Mouse (Mus musculus) Muller cell, postnatal 12 days (primary cell): ENCODE measurements around the gene Ccdc148.

Experiments
- DNase-seq: peaks from one replicate; pipeline ENCODE4 v3.0.0-alpha.2; 2015; ENCODE audit errors: inconsistent ontology term

Ccdc148 gene

DNA sequence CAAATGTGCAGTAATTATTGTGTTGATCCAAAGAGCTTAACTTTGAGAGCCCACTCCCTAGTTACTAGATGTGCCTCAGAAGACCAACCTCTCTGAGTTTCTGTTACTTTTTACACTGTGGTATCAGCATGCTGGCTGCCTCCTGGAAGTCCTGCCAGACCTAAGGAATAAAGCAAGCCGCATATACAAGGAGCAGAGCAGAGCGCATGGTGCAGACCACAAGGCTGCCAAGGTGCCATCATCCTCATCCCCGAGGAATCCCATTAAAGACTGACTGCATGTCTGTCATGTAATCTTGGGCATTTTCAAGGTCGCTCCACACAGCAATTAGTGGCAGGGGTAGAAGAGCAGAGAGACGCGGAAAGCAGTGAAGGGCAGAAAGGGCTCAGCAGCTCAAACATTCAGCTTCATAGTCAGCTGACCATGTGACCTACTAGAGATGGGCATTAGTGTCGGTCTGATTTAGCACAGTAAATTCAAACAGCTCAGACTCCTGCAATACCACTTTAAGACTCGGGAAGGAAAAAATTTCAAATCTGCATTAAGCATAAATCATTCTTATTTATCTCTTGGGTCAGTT lies 110.1 kb downstream of the Ccdc148 start:
- DNase-seq, result peak; percentile 25

DNA sequence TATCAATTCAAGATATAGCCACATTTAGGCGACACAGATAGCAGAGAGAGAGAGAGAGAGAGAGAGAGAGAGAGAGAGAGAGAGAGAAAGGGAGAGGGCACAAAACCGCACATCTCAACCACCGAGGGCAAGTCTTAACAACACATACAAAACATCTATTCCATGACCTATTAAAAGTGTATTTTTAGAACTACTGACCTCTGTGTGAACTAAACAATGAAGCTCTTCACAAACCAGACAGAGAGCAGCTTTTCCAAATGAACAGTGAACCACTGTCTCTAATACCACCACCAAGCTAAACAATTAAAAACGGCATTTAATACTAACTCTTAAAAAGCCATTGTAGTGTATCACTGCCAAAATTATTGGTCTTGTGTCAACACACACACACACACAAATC lies 110.8 kb downstream of the Ccdc148 start:
- DNase-seq, result peak; percentile 72

DNA sequence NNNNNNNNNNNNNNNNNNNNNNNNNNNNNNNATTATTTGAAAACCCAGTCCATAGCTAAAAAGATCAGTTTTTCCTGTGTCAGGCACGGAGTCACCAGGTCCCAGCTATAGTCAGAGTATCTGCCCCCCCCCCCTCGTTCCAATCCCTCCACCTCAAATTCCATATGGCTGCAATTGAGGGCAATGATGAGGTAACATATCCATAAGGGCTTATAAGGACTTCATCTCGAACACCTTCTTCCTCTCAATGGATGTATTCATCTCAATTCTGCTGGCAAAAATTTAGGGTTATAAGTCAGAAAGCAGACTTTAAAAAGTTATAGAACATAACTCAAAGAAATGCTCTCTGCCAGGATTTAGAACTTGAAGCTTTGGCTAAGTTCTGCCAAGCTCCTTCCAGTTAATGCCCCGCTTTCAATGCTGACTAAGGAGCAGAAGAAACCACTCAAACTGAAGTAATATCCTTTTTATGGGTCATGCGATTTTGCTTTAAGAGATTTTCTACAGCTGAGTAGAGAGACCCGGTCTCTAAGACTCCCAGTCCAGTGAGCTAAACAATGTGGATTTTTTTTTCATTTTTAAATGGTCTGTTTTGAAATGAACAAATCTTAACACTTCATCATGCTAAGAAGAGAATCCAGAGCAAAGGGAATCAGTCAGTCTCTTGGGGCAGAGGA lies 111.6 kb downstream of the Ccdc148 start:
- peak; percentile 40 for DNase-seq

DNA sequence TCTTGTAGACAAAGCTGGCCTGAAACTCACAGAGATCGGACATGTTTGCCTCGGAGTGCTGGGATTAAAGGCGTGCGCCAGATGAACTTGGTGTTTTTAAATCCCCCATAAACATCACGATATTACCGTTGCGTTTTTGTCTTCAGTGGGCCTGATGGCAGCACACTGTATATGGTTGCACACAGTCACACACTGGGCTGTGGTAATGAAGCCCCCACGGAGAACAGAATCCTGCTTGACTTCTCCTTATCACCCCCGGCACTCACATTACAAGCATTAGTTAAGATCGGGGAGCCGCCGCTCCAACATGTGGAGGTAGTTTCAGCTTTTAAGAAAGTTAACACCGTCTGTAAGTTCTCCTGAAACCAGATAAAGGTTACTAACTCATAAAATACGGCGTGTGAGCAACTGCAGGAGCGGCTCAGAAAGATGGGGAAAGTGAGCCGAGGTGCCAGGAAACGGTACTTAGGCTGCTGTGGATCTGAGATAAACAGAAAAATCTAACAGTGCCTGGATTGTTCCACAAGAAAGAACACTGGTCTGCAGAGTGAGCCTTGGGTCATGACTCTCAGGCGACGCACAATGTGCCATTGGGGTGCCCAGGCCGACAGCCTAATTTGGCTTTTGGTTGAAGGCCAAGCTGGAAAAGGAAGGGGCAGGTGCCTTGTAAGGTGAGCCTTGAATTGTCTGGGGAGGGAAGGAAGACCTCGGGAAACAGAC lies 117.0 kb downstream of the Ccdc148 start:
- no peak for DNase-seq

DNA sequence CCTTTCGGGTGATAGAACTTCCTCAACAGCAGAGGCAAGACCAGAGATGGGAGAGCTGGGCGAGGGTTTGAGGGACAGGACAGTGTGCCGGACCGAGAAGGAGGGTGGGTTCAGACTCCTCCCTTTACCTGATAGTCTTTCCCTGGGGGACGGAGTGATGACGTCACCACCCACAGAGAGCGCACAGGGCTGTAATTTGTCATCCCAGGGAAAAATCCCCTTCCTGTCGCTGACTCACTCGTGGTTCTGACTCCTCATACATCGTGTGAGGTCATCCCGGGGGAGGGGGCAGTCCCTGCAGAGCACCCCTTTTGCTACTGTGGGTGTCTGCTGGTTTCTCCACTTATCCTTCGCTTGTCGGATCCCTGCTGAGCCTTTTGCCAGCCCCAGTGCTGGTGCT lies 117.9 kb downstream of the Ccdc148 start:
- peak; percentile 46 for DNase-seq

DNA sequence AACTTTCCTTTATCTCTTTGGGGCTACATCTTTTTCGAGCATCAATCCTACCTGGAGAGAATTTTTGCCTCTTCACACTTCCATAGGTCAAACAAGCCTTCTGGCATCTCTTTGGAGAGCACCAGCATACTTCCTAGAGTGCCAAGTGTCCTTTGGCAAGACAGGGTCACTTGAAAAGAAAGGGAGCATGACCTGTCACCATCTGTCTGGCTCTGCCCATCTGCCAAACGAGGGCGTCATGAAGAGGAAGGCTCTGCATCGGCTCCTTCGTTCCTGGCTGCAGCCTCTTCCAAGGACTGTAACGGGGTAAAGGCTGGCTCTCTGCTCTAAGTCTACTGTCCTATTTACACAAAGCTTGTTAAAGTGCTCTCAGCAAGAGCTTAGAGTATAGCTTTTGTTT lies 124.0 kb downstream of the Ccdc148 start:
- no peak for DNase-seq

DNA sequence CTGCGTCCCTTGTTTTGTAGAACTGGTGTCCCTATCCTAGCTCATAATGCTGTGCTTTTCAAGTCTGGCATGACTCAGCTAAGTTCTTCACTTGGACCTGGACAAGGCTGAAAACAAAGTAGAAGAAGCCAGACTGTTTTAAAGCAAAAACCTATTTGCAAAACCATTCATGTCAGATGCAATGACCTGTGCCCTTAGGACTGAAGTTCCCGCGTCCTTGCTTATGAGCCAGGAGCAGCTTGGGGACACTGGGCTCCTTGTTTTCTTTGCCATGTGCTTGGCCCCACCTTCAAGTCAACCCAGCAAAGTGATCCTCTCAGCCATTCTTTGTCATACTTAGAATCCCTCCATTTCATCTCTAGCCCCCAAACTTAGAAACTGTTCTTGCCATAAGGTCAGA lies 125.3 kb downstream of the Ccdc148 start:
- DNase-seq, result no peak

DNA sequence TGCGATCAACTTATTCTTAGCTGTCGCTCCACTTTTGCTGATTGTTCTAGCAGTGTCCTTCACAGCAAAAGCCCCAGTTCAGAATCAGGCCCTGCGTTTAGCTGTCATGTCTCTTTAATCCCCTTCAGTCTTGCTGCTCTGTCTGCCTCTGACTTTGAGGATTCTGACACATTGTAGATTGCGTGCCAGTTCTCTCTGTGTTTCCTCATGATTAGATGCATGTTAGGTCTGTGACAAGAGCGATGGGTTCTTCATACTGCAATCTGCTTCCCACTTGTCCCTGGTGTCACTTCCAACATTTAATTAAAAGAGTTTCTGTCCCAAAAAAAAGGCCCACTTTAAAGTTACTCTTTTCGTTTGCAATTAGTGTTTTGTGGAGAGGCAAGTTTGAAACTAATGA lies 126.2 kb downstream of the Ccdc148 start:
- no peak for DNase-seq

DNA sequence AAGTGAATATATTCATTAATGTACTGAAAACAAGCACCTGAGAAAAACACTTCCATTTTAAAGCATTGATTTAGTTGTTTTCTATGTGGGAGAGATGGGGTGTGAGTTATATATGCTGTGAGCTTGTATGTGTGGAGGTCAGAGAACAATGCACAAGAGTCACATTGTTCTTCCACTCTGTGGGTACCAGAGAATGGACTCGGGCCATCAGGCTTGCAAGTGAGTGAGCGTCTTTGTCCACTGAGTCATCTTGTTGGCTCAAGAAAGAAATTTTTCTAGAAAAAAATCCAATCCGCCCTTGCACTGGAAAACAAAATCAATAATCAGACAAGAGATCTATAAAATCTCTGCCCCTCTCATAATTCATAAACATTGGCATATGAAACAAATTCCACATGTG lies 135.9 kb downstream of the Ccdc148 start:
- peak; percentile 75 for DNase-seq

DNA sequence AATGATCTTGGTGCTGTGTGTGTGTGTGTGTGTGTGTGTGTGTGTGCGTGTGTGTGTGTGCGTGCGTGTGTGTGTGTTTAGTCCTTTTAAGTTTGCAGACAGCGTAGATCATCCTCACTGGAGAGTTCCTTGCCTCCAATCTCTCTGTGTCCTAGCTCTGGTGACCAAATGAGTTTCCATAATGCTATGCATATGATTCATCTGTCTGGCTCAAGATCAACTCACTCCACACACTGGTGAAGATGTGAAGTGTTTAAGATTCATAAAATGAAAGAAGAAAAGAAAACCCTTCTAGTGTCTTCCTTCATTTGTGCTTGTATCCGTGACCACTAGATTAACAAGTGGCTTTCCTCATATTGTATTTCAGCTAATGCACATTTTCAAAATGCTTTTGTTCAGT lies 153.1 kb downstream of the Ccdc148 start:
- DNase-seq, result peak; percentile 29

DNA sequence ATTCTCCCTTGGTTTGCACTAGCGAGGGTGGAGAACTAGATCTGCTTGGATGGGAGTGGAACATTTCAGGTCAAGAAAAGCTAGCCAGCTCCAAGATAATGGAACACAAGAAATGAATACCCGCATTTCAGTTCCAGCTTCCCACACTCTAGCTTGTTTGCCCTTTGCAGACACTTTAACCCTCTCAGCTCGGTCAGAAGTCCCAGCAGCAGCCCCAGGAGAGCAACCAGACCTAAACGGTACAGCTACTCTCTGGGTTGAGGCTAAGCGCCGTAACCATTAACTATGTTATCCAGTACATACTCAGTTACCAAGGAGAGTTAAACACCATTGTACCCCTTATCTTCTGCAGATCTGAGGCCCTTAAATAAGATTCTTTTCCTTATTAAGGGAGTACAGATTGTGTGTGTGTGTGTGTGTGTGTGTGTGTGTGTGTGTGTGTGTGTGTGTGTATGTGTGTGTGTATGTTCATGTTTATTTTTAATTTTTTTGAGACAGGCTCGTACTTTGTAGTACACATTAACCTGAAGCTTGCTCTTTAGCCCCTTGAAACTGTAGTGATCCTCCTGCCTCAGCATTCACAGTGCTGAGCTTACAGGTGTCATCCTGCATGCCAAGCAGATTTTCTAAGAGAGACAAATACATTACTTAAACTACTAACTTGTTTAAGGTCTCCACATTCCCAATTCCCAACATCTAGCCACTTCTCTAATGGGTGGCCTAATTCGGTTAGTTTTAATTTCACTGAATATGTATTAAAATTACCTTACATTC lies 153.7 kb downstream of the Ccdc148 start:
- DNase-seq, result no peak

DNA sequence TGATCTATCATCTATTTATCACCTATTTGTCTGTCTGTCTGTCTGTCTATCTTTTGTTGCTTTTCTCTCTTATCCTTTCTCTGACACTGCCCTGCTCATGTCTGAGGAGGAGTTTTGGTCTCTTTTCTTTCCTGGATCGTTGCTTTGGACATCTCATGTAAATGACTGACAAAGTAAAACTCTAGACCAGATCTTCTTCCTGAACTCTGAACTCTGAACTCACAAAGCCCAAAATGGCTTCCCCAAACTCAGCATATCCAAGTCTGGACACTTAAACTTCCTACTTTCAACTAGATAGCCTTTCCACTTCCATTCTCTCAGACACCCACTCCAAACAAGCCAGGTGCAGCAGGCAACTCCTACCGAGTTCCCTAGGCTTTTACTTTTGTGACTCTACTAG lies 163.3 kb downstream of the Ccdc148 start:
- no peak for DNase-seq

DNA sequence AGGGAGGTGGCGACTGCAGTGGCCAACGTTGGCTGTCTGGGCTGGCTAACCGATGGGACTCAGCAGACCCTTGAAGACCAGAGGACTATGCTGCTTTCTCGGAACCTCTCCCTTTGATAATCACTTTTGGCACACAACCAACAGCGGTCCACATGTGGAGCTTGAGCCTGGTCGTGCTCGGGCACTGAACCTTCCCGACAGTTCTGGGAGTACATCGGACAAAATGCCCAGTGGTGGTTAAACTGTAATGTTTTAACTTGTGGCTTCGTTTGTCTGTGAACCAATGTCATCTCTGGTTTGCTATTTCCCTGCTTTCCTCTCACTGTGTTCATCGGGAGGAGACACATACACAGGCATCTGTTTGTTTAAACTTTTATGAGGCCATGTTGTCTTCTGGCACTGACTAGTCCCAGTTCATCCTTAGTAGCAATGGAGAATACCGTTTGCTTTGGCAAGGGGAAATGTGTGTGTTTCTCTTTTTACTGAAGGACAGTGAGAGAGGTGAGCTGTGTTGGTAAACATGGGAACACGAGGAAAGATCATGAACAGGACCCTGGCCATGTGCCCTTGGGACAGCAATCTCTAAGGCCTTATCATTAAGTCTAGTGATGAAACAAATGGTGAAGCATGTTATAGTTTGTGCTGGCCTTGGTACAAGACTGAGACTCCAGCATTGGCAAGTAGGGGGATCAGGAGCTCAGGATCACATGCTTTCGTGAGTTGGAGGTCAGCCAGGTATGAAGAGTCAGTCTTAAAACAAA lies 167.9 kb downstream of the Ccdc148 start:
- DNase-seq, result no peak

DNA sequence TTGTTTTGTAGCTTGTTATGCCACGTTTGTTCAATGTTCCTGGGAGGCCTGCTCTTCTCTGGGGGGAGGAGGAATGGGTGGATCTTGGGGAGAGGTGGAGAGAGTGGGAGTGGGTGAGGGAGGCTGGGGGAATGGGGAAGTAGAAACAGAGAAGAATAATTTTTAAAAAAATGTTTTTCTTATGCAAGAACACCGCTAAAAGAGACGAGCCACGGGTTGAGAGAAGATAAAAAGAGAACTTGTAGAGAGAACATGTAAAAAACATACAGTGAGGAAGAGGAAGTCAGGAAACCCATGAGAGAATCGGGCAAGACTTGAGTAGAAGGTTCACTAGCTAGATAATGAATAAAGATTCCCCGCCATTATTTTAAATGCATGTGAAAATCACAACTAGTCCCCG lies 182.4 kb downstream of the Ccdc148 start:
- no peak for DNase-seq

DNA sequence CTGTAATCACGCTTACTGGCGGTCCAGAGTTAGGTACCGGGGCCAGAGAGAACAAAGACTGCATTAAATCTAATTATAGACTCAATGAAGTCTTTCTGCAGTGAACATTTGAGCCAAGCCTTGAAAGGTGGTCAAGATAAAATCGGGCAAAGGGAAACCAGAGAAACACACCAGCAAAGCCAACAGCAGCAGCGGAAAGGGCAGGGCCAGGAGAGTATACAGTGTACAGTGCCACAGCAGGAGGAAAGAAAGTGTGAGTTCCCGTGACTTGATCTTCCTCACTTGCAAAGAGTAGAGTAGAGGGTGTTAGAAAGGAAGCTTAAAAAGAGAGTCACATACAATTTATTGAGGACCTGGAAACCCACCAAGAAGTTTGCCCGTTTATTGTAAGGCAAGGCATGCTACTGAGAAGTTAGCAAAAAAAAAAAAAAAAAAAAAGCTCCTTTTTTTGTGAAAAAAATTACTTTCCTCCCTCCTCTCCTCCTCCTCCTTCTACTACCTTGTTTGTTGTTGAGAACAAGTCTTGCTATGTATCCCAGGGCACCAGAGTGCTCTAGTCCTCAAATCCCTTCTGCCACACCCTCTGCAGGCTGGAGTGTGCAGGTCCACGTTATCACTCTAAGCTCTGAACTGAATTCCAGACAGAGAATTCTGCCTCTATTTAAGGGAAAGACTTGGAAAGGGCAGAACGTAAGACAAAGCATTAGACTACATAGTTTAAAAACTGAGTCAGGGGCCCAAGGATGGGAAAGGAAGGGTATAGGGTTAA lies 188.8 kb downstream of the Ccdc148 start:
- no peak for DNase-seq

DNA sequence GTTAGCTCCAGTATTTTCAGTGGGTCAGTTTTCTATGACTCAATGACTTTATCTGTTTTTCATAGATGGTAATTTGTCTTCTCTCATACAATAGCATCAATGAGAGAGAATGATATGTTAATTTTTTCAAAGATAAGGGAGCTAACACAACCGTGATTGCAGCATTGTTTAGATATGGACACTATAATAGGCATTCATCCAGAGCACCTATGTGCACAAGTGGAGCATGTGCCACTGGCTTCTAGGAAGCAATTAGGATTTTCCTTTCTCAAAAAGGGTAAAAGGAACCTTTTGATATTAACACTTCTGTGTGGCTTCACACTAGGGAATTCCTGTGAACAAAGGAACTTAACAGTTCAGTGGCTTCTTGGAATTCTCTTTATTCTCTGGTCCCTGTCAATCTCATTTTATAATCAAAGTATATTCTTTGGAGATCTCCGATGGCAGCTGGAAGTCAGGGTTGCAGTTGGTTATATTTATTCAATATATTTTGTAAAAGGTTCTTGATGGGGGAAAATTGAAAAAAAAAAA lies 203.6 kb downstream of the Ccdc148 start:
- peak; percentile 68 for DNase-seq

DNA sequence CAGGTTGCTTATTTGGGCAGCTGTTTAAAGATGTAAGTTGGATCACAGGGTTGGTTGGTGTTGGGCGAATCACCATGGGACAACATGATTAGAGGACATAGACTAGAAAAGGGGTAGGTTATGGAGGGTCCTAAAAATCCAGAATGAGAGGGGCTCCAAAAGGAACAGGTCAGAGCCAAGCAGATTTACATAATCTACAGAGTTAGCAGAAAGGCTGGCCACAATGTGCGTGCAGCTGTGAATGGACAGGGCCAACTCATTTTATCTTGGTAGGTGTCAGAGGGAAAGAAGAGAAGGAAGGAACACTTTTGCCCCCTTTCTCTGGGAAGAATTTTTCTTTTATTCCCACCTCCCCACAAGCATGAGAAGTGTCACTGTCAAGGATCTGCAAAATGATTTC lies 204.1 kb downstream of the Ccdc148 start:
- no peak for DNase-seq

DNA sequence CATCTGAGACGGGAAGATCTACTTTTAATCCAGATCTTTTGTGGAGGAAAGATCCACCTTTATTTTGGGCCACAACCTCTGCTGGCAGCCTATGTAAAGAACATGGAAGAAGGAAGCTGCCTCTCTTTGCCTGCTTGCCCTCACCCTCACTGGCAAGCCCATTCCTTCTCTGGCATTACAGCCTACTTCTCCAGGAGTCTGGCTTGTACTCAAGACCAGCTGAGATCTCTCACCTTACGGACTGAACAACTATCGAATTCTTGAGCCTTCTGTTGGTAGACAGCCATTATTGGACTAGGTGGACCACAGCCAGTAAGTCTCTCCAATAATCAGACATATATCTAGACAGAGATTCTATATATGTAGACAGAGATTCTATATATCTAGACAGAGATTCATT lies 208.4 kb downstream of the Ccdc148 start:
- no peak for DNase-seq

DNA sequence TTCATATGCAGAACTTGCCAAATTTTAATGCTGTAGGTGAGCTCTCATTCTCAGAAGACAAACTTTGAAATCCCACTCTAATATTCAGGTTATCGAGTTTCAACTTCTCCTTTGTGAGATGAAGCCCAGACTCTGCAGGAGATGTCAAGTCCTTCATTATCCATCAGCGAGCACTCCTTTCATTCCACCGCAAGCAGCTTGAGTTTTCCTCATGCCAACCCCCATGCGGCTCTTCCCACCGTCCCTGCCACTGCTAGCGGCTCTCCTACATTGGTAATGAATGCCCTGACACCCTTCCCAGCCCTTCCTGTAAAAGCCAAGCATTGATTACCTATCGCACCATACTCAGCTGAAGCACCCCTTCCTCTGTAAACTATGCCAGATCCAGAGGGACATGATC lies 211.7 kb downstream of the Ccdc148 start:
- DNase-seq, result peak; percentile 48

DNA sequence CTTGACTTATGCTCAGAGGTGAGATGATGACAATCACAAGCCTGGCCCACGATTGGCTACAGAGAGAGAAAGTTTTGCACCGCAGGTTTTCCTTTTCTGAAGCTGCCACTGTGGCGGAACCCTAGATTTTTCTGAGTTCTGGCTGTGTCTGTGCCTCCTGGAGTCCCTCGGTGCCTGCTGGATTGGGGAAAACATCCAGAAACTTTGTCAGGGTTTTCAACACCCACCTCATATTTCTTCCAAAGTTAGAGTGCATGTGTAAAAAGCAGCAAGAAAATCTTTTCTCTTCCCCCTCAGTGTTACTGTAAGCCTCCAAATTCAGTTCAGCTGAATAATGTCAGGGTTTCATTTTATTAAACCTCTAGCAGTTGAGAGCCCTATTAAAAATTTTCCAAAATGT lies 219.1 kb downstream of the Ccdc148 start:
- DNase-seq, result no peak

DNA sequence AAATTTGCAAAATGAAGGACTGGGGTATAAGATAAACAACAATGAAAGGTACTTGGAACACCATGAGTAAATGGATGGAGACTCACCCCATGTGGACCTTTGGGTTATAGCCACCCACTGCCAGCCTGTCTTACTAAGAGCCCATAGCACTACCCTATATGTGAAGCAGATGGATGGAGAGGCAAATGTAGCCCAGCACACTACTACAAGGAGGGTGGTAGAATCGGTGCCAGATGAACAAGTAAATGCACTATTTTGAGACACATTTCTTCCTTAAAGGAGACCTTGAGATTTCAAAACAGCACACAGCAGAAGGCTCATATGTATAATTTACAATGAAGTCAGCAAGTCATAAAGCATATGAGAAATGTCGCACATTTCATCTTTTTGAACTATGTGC lies 234.9 kb downstream of the Ccdc148 start:
- DNase-seq, result no peak
